Comparison of ENCODE assay signal across 8 mouse cellular contexts in the genomic region with DNA sequence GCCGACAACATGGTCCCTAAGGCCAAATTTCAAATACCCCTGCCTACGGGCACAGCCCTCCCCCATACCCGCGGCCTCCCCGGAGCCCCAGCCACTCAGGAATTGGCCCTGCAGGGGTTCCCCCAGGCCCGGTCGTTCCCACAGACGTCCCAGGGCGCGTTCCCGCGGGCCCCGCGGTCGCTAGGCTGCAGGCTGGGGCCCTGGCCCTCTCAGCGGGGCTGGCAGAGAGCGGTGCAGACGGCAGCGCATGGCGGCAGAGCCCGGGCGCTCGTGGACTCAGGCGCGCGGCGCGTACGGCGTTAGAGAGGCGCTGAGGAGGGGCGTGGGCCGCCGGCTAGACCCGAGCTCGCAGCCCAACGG. TPM values are rescaled to one million over a fixed set of nuclear protein-coding genes. Genes with fewer than 3 reads are reported as not detected.
DNase-seq lines count a peak whose midpoint lies in the region; ATAC-seq and TF ChIP-seq lines count a peak whose summit lies in the region.

No protein-coding gene starts in this region.

- TF ChIP-seq CTCF in lung, postnatal 0 days (IDR thresholded peaks at IDR 0.05) = no peak
- no peak for TF ChIP-seq CTCF in lung, adult 2 months (IDR thresholded peaks at IDR 0.05; ENCODE audit: insufficient read depth, low read length)
- no peak for TF ChIP-seq CTCF in stomach, postnatal 0 days (IDR thresholded peaks at IDR 0.05; ENCODE audit: low read depth)

- no peak overlapping the region for H3K9ac ChIP-seq in lung, postnatal 0 days (replicated peaks; ENCODE audit: low read depth)
- H3K9ac ChIP-seq in forebrain, embryonic 15.5 days (replicated peaks) = peak overlapping the region; percentile 64
- H3K9ac ChIP-seq in liver, embryonic 13.5 days = no peak overlapping the region
- peak overlapping the region; percentile 38; the same call in 1 of the 2 replicates for H3K9ac ChIP-seq in stomach, postnatal 0 days (ENCODE audit: low read length)

- no peak overlapping the region for H3K27ac ChIP-seq in lung, postnatal 0 days (ENCODE audit: low read length)
- H3K27ac ChIP-seq in forebrain, embryonic 15.5 days (replicated peaks) = peak overlapping the region; percentile 86
- no peak overlapping the region for H3K27ac ChIP-seq in liver, embryonic 13.5 days
- no peak overlapping the region for H3K27ac ChIP-seq in stomach, postnatal 0 days (replicated peaks)

- TF ChIP-seq EP300 in lung, postnatal 0 days (IDR thresholded peaks at IDR 0.05) = no peak
- TF ChIP-seq EP300 in stomach, postnatal 0 days (optimal IDR thresholded peaks at IDR 0.05) = no peak

- peaks cover 5% of the 10 kb centered on the region; the same call in 1 of the 2 replicates for H3K4me1 ChIP-seq in lung, postnatal 0 days (ENCODE audit: insufficient read depth, low read depth, low read length)
- H3K4me1 ChIP-seq in lung, adult 2 months (ENCODE audit: control insufficient read depth, insufficient read depth, low read length) = no peaks in the 10 kb centered on the region
- H3K4me1 ChIP-seq in forebrain, embryonic 15.5 days = peaks cover 13% of the 10 kb centered on the region
- peaks cover 13% of the 10 kb centered on the region for H3K4me1 ChIP-seq in liver, embryonic 13.5 days (replicated peaks)
- H3K4me1 ChIP-seq in stomach, postnatal 0 days (replicated peaks; ENCODE audit: control insufficient read depth, insufficient read depth) = no peaks in the 10 kb centered on the region

- peak overlapping the region; percentile 97 for H3K4me2 ChIP-seq in lung, postnatal 0 days (replicated peaks; ENCODE audit: low read depth, low read length)
- H3K4me2 ChIP-seq in forebrain, embryonic 15.5 days (replicated peaks) = peak overlapping the region; percentile 85
- H3K4me2 ChIP-seq in liver, embryonic 13.5 days = peak overlapping the region; percentile 68
- H3K4me2 ChIP-seq in stomach, postnatal 0 days (replicated peaks; ENCODE audit: low read depth) = peak overlapping the region; percentile 93

- TF ChIP-seq POLR2A in lung, adult 2 months (IDR thresholded peaks at IDR 0.05; ENCODE audit: borderline replicate concordance, extremely low read depth, low read depth, low read length) = no peak

- H3K4me3 ChIP-seq in lung, postnatal 0 days (ENCODE audit: low read depth, low read length) = peak overlapping the region; percentile 51
- no peak overlapping the region for H3K4me3 ChIP-seq in lung, adult 2 months (replicated peaks; ENCODE audit: extremely low read depth, low read depth, low read length)
- peak overlapping the region; percentile 61 for H3K4me3 ChIP-seq in forebrain, embryonic 15.5 days
- peak overlapping the region; percentile 54 for H3K4me3 ChIP-seq in liver, embryonic 13.5 days (replicated peaks)
- H3K4me3 ChIP-seq in stomach, postnatal 0 days (ENCODE audit: low read depth, low read length) = peak overlapping the region; percentile 48

- H3K36me3 ChIP-seq in lung, postnatal 0 days (ENCODE audit: insufficient read depth, low read length) = no peaks in the 10 kb centered on the region
- H3K36me3 ChIP-seq in forebrain, embryonic 15.5 days = no peaks in the 10 kb centered on the region
- H3K36me3 ChIP-seq in liver, embryonic 13.5 days = no peaks in the 10 kb centered on the region
- no peaks in the 10 kb centered on the region for H3K36me3 ChIP-seq in stomach, postnatal 0 days (ENCODE audit: control insufficient read depth, insufficient read depth, low read length)

- H3K9me3 ChIP-seq in lung, postnatal 0 days (ENCODE audit: low read length) = no peaks in the 10 kb centered on the region
- H3K9me3 ChIP-seq in forebrain, embryonic 15.5 days = no peaks in the 10 kb centered on the region
- H3K9me3 ChIP-seq in liver, embryonic 13.5 days (replicated peaks) = no peaks in the 10 kb centered on the region
- H3K9me3 ChIP-seq in stomach, postnatal 0 days (ENCODE audit: control insufficient read depth, low read length) = no peaks in the 10 kb centered on the region

- peak; percentile 37; the same call in 1 of the 2 replicates for ATAC-seq in cerebellum, adult (ENCODE audit: insufficient number of reproducible peaks, low FRiP score, low TSS enrichment)
- peak; percentile 33; the same call in 1 of the 2 replicates for ATAC-seq in lung, postnatal 0 days
- ATAC-seq in forebrain, embryonic 15.5 days (replicated peaks) = peak; percentile 79
- no peak for ATAC-seq in liver, embryonic 13.5 days (ENCODE audit: low read depth)
- ATAC-seq in stomach, postnatal 0 days (ENCODE audit: low FRiP score, low TSS enrichment) = no peak; the same call in 1 of the 2 replicates

- no peak for DNase-seq in cerebellum, adult 9-10 months
- no peak for DNase-seq in lung, postnatal 0 days (ENCODE audit: low spot score)
- no peak for DNase-seq in lung, adult 2 months
- no peak for DNase-seq in liver, embryonic 13.5 days
- DNase-seq in stomach, postnatal 0 days (ENCODE audit: low spot score) = no peak
- no peak for DNase-seq in urinary bladder, adult 2 months (ENCODE audit: low spot score)

- WGBS in lung, postnatal 0 days = 0% methylated on average over 28 of the region's 37 CpGs
- 2% methylated on average over 37 of the region's 37 CpGs for whole genome bisulfite sequencing in lung, adult 2 months
- WGBS in forebrain, embryonic 15.5 days = under 1% methylated on average over 37 of the region's 37 CpGs
- 1% methylated on average over 37 of the region's 37 CpGs for WGBS in liver, embryonic 13.5 days (ENCODE audit: insufficient replicate concordance)
- 0% methylated on average over 23 of the region's 37 CpGs for WGBS in stomach, postnatal 0 days

- H3K27me3 ChIP-seq in lung, postnatal 0 days (replicated peaks; ENCODE audit: insufficient read depth, low read length) = peaks cover 49% of the 10 kb centered on the region
- H3K27me3 ChIP-seq in forebrain, embryonic 15.5 days = peaks cover 59% of the 10 kb centered on the region
- peaks cover 99% of the 10 kb centered on the region for H3K27me3 ChIP-seq in liver, embryonic 13.5 days
- H3K27me3 ChIP-seq in stomach, postnatal 0 days (ENCODE audit: control insufficient read depth, insufficient read depth, low read length) = peaks cover 22% of the 10 kb centered on the region; the same call in 1 of the 2 replicates

RNA-seq across cellular contexts. Expression of a gene that starts 0.4 kb away (rescaled TPM):
- polyA plus RNA-seq in lung, postnatal 0 days (2015; fragmentation: Nextera tagmentation; extraction: Ambion mirVana) = not detected in 2 replicates
- polyA plus RNA-seq in lung, adult 2 months (2012; rRNA removed) = 0.08 and 0.10 TPM in 2 replicates
- 0.93 and 1.3 TPM in 2 replicates for polyA plus RNA-seq in forebrain, embryonic 15.5 days (2015; fragmentation: Nextera tagmentation; extraction: Ambion mirVana)
- polyA plus RNA-seq in liver, embryonic 13.5 days (2015; fragmentation: Nextera tagmentation; extraction: Ambion mirVana) = not detected in 2 replicates
- polyA plus RNA-seq in stomach, postnatal 0 days (2015; fragmentation: Nextera tagmentation; extraction: Ambion mirVana) = not detected in 2 replicates
- polyA plus RNA-seq in urinary bladder, adult 2 months (2012; rRNA removed) = not detected in 2 replicates

RNA-seq across cellular contexts. Expression of a gene that starts 4.9 kb away (rescaled TPM):
- 1.8 TPM in 2 replicates for polyA plus RNA-seq in lung, postnatal 0 days (2015; fragmentation: Nextera tagmentation; extraction: Ambion mirVana)
- 7.5 and 9.4 TPM in 2 replicates for polyA plus RNA-seq in lung, adult 2 months (2012; rRNA removed)
- 4.8 and 5.7 TPM in 2 replicates for polyA plus RNA-seq in forebrain, embryonic 15.5 days (2015; fragmentation: Nextera tagmentation; extraction: Ambion mirVana)
- 0.54 and 0.59 TPM in 2 replicates for polyA plus RNA-seq in liver, embryonic 13.5 days (2015; fragmentation: Nextera tagmentation; extraction: Ambion mirVana)
- polyA plus RNA-seq in stomach, postnatal 0 days (2015; fragmentation: Nextera tagmentation; extraction: Ambion mirVana) = 0.63 and 1.3 TPM in 2 replicates
- polyA plus RNA-seq in urinary bladder, adult 2 months (2012; rRNA removed) = 2.3 and 4.0 TPM in 2 replicates

RNA-seq across cellular contexts. Expression of a gene that starts 36.2 kb away (rescaled TPM):
- polyA plus RNA-seq in lung, postnatal 0 days (2015; fragmentation: Nextera tagmentation; extraction: Ambion mirVana) = 18.5 and 20.4 TPM in 2 replicates
- 215 and 266 TPM in 2 replicates for polyA plus RNA-seq in lung, adult 2 months (2012; rRNA removed)
- polyA plus RNA-seq in forebrain, embryonic 15.5 days (2015; fragmentation: Nextera tagmentation; extraction: Ambion mirVana) = 1.3 TPM in 2 replicates
- polyA plus RNA-seq in liver, embryonic 13.5 days (2015; fragmentation: Nextera tagmentation; extraction: Ambion mirVana) = 1.0 TPM in 2 replicates
- 7.8 and 10.7 TPM in 2 replicates for polyA plus RNA-seq in stomach, postnatal 0 days (2015; fragmentation: Nextera tagmentation; extraction: Ambion mirVana)
- 36.0 and 45.5 TPM in 2 replicates for polyA plus RNA-seq in urinary bladder, adult 2 months (2012; rRNA removed)

RNA-seq across cellular contexts. Expression of a gene that starts 58.2 kb away (rescaled TPM):
- polyA plus RNA-seq in lung, postnatal 0 days (2015; fragmentation: Nextera tagmentation; extraction: Ambion mirVana) = 0.11 and 0.18 TPM in 2 replicates
- polyA plus RNA-seq in lung, adult 2 months (2012; rRNA removed) = 1.5 and 1.7 TPM in 2 replicates
- 0.23 and 0.67 TPM in 2 replicates for polyA plus RNA-seq in forebrain, embryonic 15.5 days (2015; fragmentation: Nextera tagmentation; extraction: Ambion mirVana)
- 0.05 and 0.08 TPM in 2 replicates for polyA plus RNA-seq in liver, embryonic 13.5 days (2015; fragmentation: Nextera tagmentation; extraction: Ambion mirVana)
- 0.07 TPM in 1 of 2 replicates, not detected in the other for polyA plus RNA-seq in stomach, postnatal 0 days (2015; fragmentation: Nextera tagmentation; extraction: Ambion mirVana)
- polyA plus RNA-seq in urinary bladder, adult 2 months (2012; rRNA removed) = 0.60 and 0.70 TPM in 2 replicates

Comparison
In these comparisons a context has a peak if more than half of its experiments do, and no peak if none do; other contexts are left out.
1. ATAC-seq: peak in cerebellum, adult (single experiment), lung, postnatal 0 days (single experiment) and forebrain, embryonic 15.5 days (single experiment); none in liver, embryonic 13.5 days (single experiment) and stomach, postnatal 0 days (single experiment).
2. H3K9ac ChIP-seq: peak in forebrain, embryonic 15.5 days (single experiment) and stomach, postnatal 0 days (single experiment); none in lung, postnatal 0 days (single experiment) and liver, embryonic 13.5 days (single experiment).
3. Peak in every context shown above with its lines, with median percentiles within 50 percentile points of each other: H3K4me2 ChIP-seq.